Mouse (Mus musculus): ENCODE measurements around the gene Arhgef28.

GRCm38 (mm10) chr13:98004647-98005414, 201.4 kb downstream of the Arhgef28 start:
- TF ChIP-seq CTCF (IDR thresholded peaks at IDR 0.05; ENCODE audit: control insufficient read depth, insufficient read depth, insufficient read length) (no peak), USF1 (IDR thresholded peaks at IDR 0.05; ENCODE audit: low read depth) (no peak), CEBPB (IDR thresholded peaks at IDR 0.05; ENCODE audit: low read depth) (no peak), MYOD1 (IDR thresholded peaks at IDR 0.05; ENCODE audit: control insufficient read depth, insufficient read length, low read depth) (no peak)

All from C2C12 (cell line).